Mouse (Mus musculus): ENCODE data around the gene Ephb6.
"Not testable (repeated sequence)": the region's sequence is repeated elsewhere in the genome, so short reads cannot be mapped to it uniquely, and the experiment has no call there.

Ephb6 gene

DNA sequence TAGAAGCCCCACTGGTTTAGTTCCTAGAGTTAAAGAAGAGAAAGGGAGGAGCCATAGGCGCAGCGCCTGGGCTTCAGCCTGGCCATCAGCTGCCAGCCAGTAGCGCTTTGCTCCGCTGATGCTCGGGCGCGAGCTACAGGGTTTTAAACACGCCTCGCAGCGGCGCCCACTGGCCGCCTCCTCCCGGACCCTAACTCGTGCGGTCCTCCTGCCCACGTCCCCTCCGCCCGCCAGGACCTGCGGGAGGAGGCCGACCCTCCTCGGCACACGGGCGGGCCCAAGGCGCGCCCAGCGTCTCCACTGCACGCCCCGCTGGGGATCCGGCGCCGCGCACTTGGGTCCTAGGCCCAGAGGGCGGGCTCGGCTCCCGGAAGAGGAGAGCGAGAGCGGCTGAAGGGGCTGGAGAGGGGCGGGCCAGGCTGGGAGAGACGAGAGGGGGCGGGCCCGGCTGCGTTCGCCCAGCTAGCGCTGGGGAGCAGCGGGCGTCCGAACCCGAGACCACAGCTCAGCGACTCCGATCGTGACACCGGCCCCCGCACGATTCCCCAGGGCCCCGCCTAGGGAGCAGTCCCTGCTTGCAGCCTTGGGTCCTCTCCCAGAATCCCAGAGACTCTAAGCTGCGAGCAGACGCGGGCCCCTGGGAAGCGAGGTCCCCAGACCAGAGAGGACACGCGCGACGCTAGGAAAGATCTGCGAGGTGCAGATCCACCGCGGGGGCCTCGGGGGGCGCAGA is at the start of gene Ephb6:
Gene Ephb6, plus strand, starts transcription at position 422 of the 733 bp plus-strand sequence.
- peak in 1 of 2 experiments; percentile 64 for DNase-seq (ENCODE audit: low spot score in 2 of 2)

DNA sequence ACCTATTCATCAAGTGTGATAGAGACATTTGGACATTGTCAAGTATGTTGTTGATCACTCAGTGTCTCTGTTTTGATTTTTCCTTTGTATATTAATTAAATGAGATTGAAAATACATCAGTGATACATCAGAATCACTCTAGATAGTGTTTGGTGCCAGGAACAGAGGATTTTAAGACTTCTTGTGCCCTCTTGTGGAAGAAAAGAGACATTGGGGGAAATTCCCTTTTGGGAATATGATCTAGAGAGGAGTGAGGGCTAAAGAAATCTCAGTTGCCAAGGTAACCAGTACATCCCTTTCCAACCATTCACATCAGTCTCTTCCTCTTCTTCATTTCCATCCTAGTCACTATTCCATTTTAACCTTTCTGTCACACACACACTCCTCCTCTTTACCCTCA is 48.9 kb upstream of the Ephb6 start:
- DNase-seq (ENCODE audit: low spot score in 2 of 2) = no peak

DNA sequence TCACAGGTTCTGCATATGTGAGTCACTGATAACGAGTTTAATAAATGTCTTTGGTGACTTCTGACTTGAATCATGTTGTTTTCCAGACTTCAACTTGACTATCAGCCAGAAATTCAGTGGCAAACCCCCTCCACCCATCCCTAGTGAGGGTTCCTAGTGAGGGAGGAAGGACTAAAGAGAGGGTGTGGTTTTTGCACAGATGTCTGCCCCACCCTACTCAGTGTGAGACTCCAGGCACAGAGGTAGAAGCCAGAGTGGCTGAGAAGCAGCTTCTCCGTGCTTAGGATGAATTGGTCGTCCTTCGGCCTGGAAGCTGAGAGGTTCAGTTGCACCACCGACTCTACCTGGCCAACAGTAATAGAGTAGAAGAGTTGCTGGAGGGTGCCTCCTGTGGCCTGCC is 47.8 kb upstream of the Ephb6 start:
- no peak for DNase-seq (ENCODE audit: low spot score in 2 of 2)

DNA sequence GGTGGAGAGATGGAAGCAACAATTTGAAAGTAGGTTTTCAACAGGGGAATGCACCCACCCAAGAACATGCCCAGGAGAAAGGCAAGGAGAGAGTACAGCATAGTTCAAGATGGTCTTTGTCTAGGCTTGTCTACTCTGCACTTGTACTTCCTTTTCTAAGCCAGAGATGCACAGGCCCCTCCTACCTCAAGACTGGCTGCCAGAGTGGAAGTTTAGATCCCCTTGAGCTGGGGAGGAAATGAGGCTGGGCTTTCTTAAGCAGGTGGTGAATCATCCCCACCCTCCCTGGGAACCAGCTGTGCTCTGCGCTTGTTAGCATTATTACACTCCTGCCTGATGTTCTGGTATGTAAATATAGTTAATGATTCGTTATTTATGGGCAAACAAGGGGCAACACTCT is 47.0 kb upstream of the Ephb6 start:
- no peak for DNase-seq (ENCODE audit: low spot score in 2 of 2)

DNA sequence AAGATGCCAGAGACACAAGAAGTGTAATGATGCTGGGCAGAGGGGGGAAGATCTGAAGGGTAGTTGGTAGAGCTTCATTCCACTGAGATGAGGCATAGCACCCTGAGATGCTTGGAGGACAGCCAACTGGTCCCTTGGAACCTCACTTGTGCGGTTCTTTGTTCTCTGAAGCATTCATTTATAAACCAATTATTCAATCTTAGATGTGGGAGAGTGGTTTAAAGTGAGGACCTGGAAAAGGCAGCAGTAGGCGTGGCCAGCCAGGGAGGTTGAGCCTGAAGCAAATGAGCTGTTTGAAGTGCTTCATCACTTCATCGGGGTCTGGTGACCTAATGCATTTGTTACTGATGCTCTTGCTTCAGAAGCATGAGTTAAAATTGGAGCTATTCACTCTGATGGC is 46.0 kb upstream of the Ephb6 start:
- DNase-seq (ENCODE audit: low spot score in 2 of 2) = no peak

DNA sequence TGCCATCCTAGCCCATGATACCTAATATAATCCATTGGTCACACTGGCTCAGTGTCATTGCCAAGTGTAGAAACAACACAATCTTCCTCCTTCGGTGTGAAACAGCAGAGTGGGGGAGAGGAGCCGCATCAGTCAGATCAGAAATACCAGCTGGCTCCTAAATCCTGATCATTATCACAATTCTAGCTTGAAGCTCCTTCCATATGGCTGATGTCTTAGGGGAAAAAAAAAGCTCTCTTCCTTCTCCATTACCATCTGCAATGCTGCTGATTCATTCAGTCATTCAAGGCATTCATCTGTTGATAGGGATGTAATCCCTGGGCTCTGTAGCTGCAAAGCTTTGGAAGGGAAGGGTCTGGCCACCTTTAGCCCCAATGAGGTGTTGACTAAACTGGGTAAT is 45.0 kb upstream of the Ephb6 start:
- DNase-seq (ENCODE audit: low spot score in 2 of 2) = no peak

DNA sequence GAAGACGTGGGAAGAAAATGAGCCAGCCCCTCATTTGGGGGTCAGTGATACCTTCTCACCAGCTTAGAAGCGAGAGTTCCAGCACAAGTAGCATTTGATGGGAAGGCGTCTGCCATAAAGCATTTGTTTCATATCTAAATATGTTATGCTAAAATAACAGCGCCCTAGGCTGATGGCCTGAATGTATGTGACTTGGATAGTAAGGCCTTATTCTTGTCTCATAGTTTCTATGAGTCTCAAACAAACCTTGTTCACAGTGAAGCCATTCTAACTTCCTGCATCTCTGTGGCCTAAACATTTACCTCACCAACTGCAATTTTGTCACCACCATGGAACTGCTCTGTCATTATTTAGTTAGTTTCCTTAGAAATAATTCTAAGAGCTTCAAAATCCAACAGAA is 42.7 kb upstream of the Ephb6 start:
- DNase-seq (ENCODE audit: low spot score in 2 of 2) = no peak

DNA sequence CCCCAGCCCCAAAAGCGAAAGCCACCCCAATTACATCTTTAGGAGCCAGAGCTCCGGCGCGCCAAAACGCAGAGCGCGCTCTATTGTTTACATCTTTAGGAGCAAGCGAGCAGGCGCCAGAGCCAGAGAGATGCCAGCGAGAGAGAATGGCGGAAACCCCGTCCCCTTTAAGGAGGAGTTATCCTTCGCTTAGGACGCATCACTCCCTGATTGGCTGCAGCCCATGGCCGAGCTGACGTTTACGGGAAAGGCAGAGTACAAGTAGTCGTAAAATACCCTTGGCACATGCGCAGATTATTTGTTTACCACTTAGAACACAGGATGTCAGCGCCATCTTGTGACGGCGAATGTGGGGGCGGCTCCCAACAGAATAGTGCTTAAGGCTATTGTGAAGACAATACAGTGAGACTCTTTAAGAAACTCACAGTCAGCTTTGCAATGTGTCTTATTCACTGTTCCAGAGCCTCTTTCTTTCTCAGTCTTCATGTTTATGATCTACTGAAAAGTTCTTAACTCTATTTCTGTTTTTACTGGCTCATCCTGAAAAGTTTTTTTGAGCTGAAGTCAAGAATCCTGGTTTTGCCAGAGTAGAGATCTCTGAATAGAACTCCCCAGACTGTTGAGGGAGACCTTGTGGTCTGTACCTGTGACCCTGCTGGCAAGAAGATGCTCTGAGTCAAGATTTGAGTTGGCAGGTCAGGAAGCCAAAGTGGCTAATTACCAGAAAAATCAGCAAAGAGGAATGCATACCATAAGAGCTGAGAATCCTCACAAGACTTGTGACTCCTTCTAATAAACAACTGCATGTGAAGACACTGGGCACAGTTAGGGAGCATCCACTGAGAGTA is 42.0 kb upstream of the Ephb6 start:
- not testable (repeated sequence) for DNase-seq (ENCODE audit: low spot score in 2 of 2)

DNA sequence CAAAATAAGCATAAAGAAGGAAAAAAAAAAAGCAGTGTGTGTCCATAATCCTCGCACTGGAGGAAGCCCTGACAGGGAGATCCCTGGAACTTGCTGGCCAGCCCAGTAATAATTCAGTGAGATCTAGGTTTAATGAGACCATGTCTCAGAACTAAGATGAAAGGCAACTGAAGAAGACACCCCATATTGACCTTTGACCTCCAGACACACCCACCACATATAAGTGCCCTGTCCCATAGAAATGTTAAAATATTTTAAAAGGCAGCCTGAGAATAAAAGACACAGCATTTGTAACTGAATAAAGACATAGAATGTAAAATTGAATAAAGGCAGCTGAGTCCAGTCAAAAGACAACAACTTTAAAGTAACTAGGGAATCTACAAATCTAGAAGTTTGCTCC is 40.0 kb upstream of the Ephb6 start:
- DNase-seq (ENCODE audit: low spot score in 2 of 2) = no peak

DNA sequence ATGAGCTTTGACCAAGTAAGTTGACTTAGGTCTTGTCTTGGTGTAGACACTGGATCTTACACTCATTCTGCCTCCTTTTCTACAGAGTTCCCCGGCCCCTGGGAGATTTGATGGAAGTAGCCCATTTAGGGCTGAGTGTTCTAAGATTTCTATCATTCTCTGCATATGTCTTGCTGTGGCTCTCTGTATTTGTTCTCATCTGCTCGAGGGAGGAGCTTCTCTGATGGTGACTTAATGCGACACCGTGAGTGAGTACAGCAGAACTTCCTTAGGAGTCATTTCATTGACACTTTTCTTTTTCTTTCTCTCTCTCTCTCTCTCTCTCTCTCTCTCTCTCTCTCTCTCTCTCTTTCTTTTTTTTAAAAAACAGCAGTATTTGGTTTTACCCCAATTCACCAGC is 38.3 kb upstream of the Ephb6 start:
- no peak for DNase-seq (ENCODE audit: low spot score in 2 of 2)

DNA sequence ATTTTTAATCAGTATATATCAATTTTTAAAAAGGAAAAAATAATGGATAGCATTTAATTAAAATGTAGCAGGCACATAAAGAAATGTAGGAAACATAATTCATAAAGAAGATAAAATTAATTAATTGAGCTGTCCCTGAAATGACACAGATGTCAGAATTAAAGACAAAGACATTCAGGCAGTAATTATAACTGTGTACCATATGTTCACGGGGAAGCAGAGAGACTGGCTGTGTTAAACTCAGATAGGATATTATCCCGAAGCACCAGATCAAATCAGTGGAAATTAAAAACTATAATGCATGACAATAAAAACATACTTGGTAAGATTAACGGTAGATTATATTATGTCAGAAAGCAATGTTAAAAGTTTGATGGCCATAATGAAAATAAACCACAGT is 36.2 kb upstream of the Ephb6 start:
- no peak for DNase-seq (ENCODE audit: low spot score in 2 of 2)

DNA sequence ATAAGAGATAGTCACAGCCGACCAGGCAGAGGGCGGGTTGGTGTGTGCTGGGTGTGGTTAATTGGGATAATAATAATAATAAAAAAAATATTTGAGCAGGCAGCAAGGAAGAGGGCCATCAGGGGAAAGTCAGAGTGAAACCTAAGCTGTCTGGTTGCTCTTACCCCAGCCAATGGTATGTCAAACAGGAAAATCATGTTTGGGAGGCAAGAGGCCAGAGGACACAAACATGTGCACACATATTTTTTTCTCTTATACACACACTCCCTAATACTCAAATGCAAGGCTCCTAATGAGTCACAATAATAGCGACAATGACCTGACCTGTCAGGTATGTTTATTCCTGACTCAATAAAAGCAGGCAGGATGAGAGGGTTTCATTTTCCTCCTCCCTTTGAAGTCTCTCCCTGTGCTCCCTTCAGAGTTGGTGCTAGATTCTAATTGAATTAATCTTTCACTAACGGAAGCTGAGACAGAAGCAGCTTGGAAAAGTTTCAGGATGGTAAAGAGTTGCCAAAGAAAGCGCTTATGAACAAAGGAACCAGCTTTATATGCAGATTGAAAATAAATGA is 28.7 kb upstream of the Ephb6 start:
- DNase-seq (ENCODE audit: low spot score in 2 of 2) = no peak

DNA sequence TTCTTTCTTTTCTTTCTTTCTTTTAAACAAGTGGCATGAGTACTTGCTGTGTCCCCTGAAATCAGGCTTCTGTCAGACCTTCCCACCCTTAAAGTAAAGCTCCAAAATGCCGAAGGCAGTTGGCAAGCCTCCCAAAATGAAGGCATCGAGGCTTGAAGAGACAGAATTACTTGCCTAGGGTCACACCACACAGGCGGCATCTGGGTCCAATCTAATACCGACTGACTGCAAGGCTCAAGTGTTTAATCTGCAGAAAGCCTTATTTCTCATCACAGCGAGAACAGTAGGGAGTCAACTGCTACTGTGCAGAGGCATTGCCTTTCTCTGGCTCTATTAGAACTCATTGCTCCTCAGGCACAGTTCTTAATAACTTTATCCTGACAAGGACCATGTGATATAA is 28.0 kb upstream of the Ephb6 start:
- peak in 1 of 2 experiments; percentile 52 for DNase-seq (ENCODE audit: low spot score in 2 of 2)

DNA sequence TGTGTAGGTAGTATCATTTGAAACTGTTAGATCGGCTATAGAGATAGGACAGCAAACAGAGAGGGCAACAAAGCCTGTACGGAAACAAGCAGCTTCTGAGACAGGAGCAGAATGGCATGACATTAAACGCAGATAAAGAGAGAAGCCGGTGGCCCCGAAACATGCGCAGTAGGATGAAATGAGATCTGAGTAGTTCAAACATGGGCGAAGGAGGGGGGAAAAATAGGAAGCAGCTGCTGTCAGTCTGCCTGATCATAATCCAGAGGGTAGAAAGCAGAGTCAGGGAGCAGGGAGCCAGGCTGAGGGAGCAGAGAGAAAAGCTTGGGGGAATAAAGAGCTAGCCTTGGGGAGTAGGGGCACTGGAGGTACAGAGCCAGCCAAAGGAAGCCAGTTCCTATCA is 24.0 kb upstream of the Ephb6 start:
- no peak for DNase-seq (ENCODE audit: low spot score in 2 of 2)

DNA sequence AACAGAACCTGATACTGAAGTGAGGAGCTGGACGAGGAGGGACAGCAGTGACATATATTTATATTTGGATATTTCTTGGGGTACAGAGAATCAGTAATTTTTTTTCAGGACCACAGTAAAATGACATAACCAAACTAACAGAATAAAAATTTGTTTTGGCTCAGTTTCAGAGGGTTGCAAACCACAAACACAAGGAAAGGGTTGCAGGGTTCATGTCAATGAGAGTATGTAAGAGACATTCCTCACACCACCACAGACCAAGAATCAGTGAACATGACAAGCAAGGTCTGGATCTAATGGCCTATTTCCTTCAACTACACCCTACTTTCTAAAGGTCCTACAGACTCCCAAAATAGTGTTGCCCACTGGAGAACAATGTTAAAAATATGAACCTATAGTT is 23.1 kb upstream of the Ephb6 start:
- no peak for DNase-seq (ENCODE audit: low spot score in 2 of 2)

DNA sequence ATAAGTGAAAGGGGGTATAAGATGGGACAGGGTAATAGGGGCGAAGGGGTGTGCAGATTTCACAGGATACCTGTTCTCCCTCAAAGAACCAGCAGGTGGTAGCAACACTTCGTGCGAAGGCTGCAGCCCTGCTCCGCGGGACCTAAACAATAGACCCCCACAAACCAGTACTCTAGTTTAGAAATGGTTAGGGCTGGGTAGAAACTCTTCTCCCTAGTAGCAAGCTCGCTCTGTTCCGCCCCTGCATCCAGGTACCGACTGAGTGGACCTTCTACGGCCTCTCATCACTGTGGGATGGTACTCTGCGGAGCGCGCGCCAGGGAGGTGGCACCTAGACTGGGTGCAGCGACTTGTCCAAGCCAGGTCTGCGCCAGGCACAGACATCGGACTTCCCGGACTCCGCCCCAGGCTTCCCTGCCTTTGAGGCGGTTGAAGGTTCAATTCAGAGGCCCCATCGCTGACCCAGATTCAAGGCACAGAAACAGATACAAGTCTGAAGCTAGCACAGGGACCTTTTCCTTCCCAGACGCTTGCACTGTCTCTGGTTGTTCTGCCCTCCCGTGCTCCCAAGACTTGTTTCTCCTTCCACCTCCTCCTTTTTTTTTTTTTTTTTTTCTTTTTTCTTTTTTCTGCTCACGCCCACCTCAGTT is 756 bp upstream of the Ephb6 start:
- peak in 1 of 2 experiments; percentile 55 for DNase-seq (ENCODE audit: low spot score in 2 of 2)

DNA sequence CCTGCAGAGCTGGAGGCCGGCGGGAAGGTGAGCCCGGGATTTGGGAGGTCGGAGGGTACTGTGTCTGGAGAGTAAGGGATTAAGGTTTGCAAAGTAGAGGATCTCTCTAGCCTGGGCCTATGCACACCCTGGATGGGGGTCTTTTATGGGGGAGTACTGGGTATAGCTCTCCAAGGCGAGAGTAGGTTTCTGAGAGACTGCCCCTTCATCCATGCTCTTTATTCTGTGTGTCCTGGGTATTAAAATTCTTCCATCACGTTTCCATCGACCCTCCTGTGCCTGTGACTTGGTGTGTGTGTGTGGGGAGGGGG is 467 bp downstream of the Ephb6 start:
- DNase-seq (ENCODE audit: low spot score in 2 of 2) = no peak

DNA sequence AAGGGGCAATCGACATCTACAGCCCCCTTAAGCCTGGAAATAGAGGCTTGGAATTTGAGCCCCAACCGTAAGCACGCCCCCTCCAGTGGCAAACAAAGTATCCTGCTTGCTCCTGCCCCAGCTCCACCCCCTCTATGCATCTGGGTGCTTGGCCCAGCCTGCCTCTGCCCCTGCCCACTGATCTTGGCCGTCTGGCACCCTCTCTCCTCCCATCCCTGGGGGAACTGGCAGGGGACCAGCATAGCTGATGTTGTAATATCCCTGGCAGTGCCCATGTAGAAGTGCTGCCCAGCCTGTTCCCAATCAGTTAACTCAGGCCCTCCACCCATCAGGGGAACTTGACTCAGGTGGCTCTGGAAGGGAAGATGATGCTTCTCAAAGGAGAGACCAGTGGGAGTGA is 932 bp downstream of the Ephb6 start:
- DNase-seq (ENCODE audit: low spot score in 2 of 2) = peak in 1 of 2 experiments; percentile 59

DNA sequence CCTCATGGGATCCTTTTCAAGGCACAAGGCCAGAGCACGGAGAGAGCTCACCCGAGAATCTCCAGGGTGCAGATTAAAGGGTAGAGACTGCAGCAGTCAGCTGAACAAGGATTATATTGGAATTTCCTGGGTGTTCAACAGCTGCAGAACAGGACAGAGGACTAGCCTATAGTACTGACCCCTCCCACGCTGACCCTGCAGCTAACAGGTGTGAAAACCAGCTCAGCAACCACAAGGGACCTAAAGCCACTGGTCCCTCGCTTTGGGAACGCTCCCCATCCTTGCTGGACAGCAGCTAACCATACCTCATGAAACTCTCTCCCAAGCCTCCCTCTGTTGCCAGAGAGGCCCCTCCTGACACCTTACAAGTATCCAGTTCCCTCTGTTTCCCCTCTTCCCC is 2.4 kb downstream of the Ephb6 start:
- no peak for DNase-seq (ENCODE audit: low spot score in 2 of 2)

DNA sequence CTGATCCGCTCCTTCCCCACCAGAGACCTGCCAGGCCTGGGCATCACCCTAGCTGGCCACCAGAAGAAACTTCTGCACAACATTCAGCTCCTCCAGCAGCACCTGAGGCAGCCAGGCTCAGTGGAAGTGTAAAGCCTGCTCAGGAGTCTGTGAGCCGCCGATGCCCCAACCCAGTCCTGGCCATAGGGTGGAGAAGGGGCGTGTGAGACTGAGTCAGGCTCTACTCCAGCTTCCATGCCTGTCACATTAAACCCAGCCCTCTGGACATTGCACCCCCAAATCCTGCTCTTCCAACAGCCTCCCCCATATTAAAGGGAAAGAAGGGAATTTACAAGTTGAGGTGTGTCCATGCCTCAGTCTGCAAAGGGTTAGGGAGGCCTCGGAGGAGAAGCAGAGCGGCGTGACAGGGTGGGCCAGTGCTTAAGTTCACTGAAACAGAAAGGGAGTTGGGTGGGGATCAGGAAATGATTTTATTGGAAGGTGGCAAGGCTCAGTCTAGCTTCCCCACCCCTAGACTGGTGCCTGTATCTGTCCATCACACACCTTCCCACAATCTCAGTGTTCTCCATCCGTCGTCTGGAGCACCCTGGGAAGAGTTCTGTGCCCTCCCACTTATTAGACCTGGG is 15.0 kb downstream of the Ephb6 start:
- no peak for DNase-seq (ENCODE audit: low spot score in 2 of 2)

DNA sequence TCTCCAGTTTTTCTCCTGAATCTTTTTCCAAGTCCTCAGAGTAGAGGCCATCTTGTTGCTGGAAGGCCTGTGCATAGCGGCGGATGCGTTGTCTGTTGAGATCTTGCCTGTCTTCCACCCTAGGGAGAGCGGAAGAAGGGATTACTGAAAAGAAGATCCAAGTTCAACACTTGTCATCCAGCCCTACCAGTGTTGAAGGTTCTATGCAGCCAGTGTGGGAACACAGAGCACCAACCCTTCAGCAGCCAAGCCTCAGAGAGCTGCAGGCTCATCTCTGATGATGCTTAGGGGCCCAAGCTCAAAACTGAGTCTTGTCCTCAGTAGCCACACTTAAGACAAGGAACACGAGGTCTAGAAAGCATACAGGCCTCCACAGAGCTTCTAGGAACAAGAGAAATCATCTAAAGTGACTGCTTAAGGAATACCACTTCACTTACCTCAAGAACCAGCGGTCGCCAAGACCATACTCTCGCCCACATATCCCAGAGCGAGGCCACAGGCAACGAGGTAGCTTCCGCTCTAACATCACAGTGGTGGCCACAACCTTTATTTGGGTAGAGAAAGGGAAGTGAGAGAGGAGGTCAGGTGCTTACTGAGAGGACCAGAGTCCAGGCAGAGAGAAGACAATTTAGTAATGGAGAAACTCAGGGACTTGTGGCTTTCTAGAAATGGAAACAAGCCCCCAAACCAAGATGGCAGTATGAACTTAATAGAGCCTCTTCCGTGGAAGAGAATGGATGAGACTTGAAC is 16.1 kb downstream of the Ephb6 start:
- DNase-seq (ENCODE audit: low spot score in 2 of 2) = no peak
